Mouse (Mus musculus) hindbrain, embryonic 11.5 days (tissue): ENCODE results near the gene Hinfp. TPM values are rescaled to one million over a fixed set of nuclear protein-coding genes. Genes with fewer than 3 reads are reported as not detected.

ENCODE experiments used
- ATAC-seq: fragments of 200-750 bp; cut with Nextera tagmentation; 2 replicates; pipeline ENCODE4 v1.8.0; 2017; ENCODE audit warnings: mild to moderate bottlenecking, moderate TSS enrichment, moderate library complexity; ENCODE audit not compliant: low FRiP score
- DNase-seq: peaks from one replicate; pipeline ENCODE4 v3.0.0-alpha.2; 2015; ENCODE audit warnings: low spot score
- H3K27ac ChIP-seq: fragments of 300-500 bp; sonication (generic); 2 replicates; pipeline ENCODE4 v1.5.1; 2014; ENCODE audit warnings: mild to moderate bottlenecking, low read depth, low read length
- H3K27me3 ChIP-seq: fragments of 300-500 bp; sonication (generic); 2 replicates; pipeline ENCODE4 v1.6.1; 2014; ENCODE audit warnings: mild to moderate bottlenecking, low read length, moderate library complexity, mixed read lengths; ENCODE audit not compliant: control insufficient read depth, insufficient read depth
- H3K36me3 ChIP-seq: fragments of 300-500 bp; sonication (generic); 2 replicates; pipeline ENCODE4 v1.6.1; 2014; ENCODE audit warnings: mild to moderate bottlenecking, low read length, moderate library complexity, mixed read lengths; ENCODE audit not compliant: control insufficient read depth, insufficient read depth
- H3K4me1 ChIP-seq: fragments of 300-500 bp; sonication (generic); replicated peaks from 2 replicates; pipeline ENCODE4 v1.6.1; 2014; ENCODE audit warnings: low read length, mixed read lengths; ENCODE audit not compliant: control insufficient read depth, insufficient read depth
- H3K4me2 ChIP-seq: fragments of 300-500 bp; sonication (generic); replicated peaks from 2 replicates; pipeline ENCODE4 v1.6.1; 2014; ENCODE audit warnings: mild to moderate bottlenecking, low read depth, low read length
- H3K4me3 ChIP-seq: fragments of 300-500 bp; sonication (generic); 2 replicates; pipeline ENCODE4 v1.5.1; 2014; ENCODE audit warnings: low read depth, low read length
- H3K9ac ChIP-seq: fragments of 300-500 bp; sonication (generic); 2 replicates; pipeline ENCODE4 v1.6.1; 2014; ENCODE audit warnings: low read depth, low read length
- H3K9me3 ChIP-seq: fragments of 300-500 bp; sonication (generic); 2 replicates; pipeline ENCODE4 v1.6.1; 2016; ENCODE audit warnings: low read length; ENCODE audit not compliant: control insufficient read depth
- WGBS: fragments of 180-500 bp; shearing (Covaris S2); extraction: QIAGEN DNeasy Blood & Tissue Kit; methylation state at CpG from one replicate; pipeline ENCODE4 v1.1.7; 2014; 5-methylcytosine and 5-hydroxymethylcytosine counted together
- polyA plus RNA-seq: library from polyadenylated mRNA; unstranded; fragments of >200 nt; fragmentation: Nextera tagmentation; extraction: Ambion mirVana; gene quantifications from 2 replicates; pipeline ENCODE4 v1.2.1, GENCODE M21; 2014

Gene Hinfp
- polyA plus RNA-seq, 1 experiment from 2014 or later = 23.2 TPM

DNA sequence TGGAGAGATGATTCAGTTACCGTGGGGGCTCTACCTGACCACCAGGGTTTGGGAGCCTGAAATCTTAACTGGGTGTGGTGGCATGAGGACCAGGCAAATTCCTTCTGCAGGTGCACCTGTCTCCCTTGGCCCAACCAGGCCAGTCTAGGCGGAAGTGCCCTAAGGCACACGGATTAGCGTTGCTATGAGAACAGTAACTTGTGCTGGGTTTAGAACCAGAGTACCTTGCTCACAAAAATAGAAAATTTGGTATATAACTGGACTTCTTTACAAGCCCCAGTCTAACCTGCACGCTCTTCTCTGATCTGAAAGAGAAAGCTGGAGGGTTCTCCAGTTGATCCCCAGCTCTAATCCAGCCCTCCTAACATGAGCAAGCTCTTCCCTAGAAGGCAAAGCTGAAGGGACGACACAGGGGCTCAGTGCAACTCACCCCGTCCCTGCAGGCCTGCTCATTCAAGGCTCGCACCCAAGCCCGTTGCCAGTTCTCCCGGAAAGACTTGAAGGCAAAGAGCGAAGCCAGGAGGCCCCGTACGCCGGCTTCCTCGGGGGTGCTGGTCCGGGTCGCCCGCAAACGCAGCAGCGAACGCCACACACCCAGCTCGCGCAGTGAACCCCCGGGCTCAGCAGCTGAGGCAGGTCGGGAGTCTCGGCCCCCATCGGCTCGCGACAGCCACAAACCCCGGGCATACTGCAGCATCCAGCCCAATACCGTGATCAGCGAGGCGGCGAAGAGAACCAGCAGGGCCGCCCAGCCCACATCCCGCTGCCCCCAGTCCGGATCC is 13.8 kb upstream of the Hinfp start:
- H3K4me1 ChIP-seq = peaks cover 12% of the 10 kb centered on the region; the same call in 1 of the 2 replicates
- no peaks in the 10 kb centered on the region for H3K9me3 ChIP-seq
- peak; percentile 55 for DNase-seq
- peak overlapping the region; percentile 95 for H3K4me2 ChIP-seq
- peak; percentile 25; the same call in 1 of the 2 replicates for ATAC-seq
- H3K4me3 ChIP-seq = peak overlapping the region; percentile 95
- H3K27ac ChIP-seq = peak overlapping the region; percentile 72
- H3K36me3 ChIP-seq = peaks cover 6% of the 10 kb centered on the region
- whole genome bisulfite sequencing = 3% methylated on average over 36 of the region's 37 CpGs
- H3K9ac ChIP-seq = peak overlapping the region; percentile 94
- no peaks in the 10 kb centered on the region for H3K27me3 ChIP-seq

- WGBS = 38% methylated on average over 3 of the region's 3 CpGs
- peak overlapping the region; percentile 94 for H3K9ac ChIP-seq
These were observed 13.3 kb upstream of the Hinfp start for GRCm38 (mm10) chr9:44318826-44319095.

DNA sequence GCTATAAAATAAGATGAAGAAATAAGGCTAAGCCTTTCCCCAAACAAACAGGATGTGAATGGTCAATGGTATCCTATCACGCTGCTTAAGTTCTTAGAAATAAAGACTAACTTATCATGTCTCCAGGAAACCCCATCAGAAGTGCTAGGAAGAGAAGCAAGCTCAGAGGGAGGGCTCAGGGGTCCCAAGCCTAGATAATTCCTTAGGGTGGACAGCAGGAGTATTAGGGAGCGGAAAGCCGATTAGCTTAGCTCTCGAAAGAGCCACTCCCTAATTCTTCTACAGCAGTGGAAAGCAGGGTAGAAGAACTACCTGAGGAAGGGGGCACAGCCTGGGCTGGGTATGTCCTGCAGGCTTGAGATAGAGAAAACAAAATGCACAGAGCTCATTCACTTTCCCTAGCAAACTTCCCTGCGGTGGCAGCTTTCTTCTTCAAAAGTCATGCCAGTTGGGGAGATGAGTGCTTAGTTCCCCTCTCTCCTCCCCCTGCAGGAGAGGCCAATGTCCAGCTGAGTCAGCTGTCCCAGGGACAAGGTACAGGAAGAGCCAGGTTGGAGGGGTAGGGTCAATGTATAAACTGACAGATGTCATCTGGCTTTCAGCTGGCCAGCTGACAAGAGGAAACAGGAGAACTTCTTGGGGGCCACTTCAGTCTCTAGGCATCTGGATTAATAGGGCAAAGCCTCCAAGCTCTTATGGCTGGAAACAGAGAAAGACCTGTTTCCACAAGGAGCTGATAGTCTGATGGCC is 12.8 kb upstream of the Hinfp start:
- H3K36me3 ChIP-seq = peaks cover 6% of the 10 kb centered on the region
- WGBS = 63% methylated on average over 5 of the region's 5 CpGs
- ATAC-seq (no peak), DNase-seq (no peak)
- H3K4me2 ChIP-seq = peak overlapping the region; percentile 95
- peak overlapping the region; percentile 94; the same call in 1 of the 2 replicates for H3K9ac ChIP-seq
- H3K27me3 ChIP-seq = no peaks in the 10 kb centered on the region
- no peak overlapping the region for H3K27ac ChIP-seq
- H3K4me1 ChIP-seq = peaks cover 12% of the 10 kb centered on the region; the same call in 1 of the 2 replicates
- no peaks in the 10 kb centered on the region for H3K9me3 ChIP-seq
- peak overlapping the region; percentile 95 for H3K4me3 ChIP-seq

More at GRCm38 (mm10) chr9:44318826-44319095, 13.3 kb upstream of the Hinfp start:
- Histone ChIP-seq H3K36me3 (peaks cover 6% of the 10 kb centered on the region), H3K9me3 (no peaks in the 10 kb centered on the region), H3K4me2 (peak overlapping the region; percentile 95), H3K4me3 (peak overlapping the region; percentile 95), H3K27ac (no peak overlapping the region), H3K27me3 (no peaks in the 10 kb centered on the region), H3K4me1 (peaks cover 12% of the 10 kb centered on the region; the same call in 1 of the 2 replicates)
- no peak for ATAC-seq
- no peak for DNase-seq

- DNase-seq = no peak
- WGBS = 74% methylated on average over 4 of the region's 4 CpGs
- Histone ChIP-seq H3K27me3 (no peaks in the 10 kb centered on the region), H3K36me3 (peaks cover 6% of the 10 kb centered on the region), H3K9me3 (no peaks in the 10 kb centered on the region), H3K4me1 (peaks cover 12% of the 10 kb centered on the region; the same call in 1 of the 2 replicates), H3K4me3 (no peak overlapping the region), H3K4me2 (no peak overlapping the region), H3K27ac (no peak overlapping the region), H3K9ac (no peak overlapping the region)
- ATAC-seq = no peak
These were observed 12.0 kb upstream of the Hinfp start for GRCm38 (mm10) chr9:44317452-44317851.

GRCm38 (mm10) chr9:44314910-44315309 is 9.4 kb upstream of the Hinfp start:
- no peak overlapping the region for H3K9ac ChIP-seq
- H3K9me3 ChIP-seq = no peaks in the 10 kb centered on the region
- WGBS = 96% methylated on average over 14 of the region's 18 CpGs
- H3K4me2 ChIP-seq = no peak overlapping the region
- ATAC-seq = no peak
- H3K27ac ChIP-seq = no peak overlapping the region
- no peaks in the 10 kb centered on the region for H3K27me3 ChIP-seq
- peaks cover 11% of the 10 kb centered on the region for H3K4me1 ChIP-seq
- no peak for DNase-seq
- H3K36me3 ChIP-seq = peaks cover 6% of the 10 kb centered on the region
- H3K4me3 ChIP-seq = no peak overlapping the region

DNA sequence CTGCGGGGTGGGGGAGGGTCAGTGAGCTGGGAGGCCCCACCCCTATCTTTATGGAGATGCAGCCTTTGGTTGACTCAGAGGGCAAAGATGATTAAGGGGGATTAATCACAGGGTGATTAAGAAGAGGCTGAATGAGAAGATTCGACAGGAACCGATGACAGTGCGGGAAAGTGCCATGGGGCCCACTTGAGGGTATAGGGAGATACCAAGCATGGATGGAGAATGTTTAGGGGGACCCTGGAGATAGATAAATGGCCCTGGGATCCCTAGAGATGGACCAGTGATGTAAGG is 8.7 kb upstream of the Hinfp start:
- no peak for ATAC-seq
- Histone ChIP-seq H3K27me3 (no peaks in the 10 kb centered on the region), H3K27ac (no peak overlapping the region), H3K9me3 (no peaks in the 10 kb centered on the region), H3K4me2 (no peak overlapping the region), H3K36me3 (peaks cover 6% of the 10 kb centered on the region), H3K4me3 (no peak overlapping the region), H3K4me1 (peaks cover 10% of the 10 kb centered on the region), H3K9ac (no peak overlapping the region)
- no peak for DNase-seq
- 69% methylated on average over 4 of the region's 4 CpGs for WGBS

DNA sequence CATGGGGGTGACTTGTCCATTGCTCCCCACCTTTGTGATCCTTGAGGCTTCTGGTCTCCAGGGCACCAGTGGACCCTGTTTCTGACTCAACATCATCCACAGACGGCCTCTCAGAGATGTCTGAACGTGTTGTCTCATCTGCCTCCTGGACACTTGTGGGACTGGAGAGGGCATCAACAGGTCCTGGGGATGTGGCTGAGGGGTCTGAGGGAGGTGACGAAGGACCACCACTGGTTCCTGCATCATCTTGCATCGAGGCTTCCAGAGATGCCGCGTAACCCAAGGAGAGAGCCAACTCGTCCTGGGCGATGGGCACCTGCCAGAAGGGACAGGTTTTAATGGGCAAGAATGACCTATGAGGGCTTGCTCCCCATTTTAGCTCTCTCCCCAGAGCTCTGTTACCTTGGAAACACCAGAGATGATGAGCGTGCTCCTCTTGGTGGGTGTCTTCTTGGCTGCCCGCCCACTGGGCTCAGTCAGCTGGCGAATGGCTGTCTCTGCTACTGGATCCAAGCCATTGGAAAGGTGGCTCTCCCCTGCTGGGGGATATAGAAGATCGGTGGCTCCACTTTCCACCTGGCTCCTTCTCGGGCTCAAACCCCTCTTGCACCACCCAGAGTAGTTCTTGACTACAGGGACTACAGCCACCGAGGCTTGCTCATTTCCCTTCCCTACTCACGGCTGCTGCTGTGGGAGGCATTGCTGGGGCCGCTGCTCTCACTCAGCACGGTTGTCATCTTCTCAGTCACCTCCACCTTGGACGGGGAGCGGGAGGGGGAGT is 8.2 kb upstream of the Hinfp start:
- Histone ChIP-seq H3K9ac (no peak overlapping the region), H3K36me3 (peaks cover 6% of the 10 kb centered on the region), H3K27ac (no peak overlapping the region), H3K4me2 (no peak overlapping the region), H3K27me3 (no peaks in the 10 kb centered on the region), H3K4me1 (peaks cover 5% of the 10 kb centered on the region), H3K4me3 (no peak overlapping the region), H3K9me3 (no peaks in the 10 kb centered on the region)
- WGBS = 77% methylated on average over 19 of the region's 19 CpGs
- ATAC-seq = no peak
- no peak for DNase-seq

- DNase-seq (no peak), ATAC-seq (no peak)
- H3K36me3 ChIP-seq = peaks cover 6% of the 10 kb centered on the region
- H3K4me3 ChIP-seq = no peak overlapping the region
- no peak overlapping the region for H3K4me2 ChIP-seq
- 6% methylated on average over 27 of the region's 27 CpGs for WGBS
- peaks cover 2% of the 10 kb centered on the region; the same call in 1 of the 2 replicates for H3K4me1 ChIP-seq
- no peaks in the 10 kb centered on the region for H3K27me3 ChIP-seq
- no peaks in the 10 kb centered on the region for H3K9me3 ChIP-seq
- 0 out of 2 replicates have a peak overlapping the region, but pooled peaks have one; percentile 15 for H3K9ac ChIP-seq
- no peak overlapping the region for H3K27ac ChIP-seq
These were observed 6.0 kb upstream of the Hinfp start for GRCm38 (mm10) chr9:44311136-44312134.
